Mouse (Mus musculus): ENCODE results near the gene Phox2a. TPM values are rescaled to one million over a fixed set of nuclear protein-coding genes. Genes with fewer than 3 reads are reported as not detected.

Phox2a gene
- polyA plus RNA-seq, 1 experiment from 2014 or later = not detected

- H3K9me3 ChIP-seq (replicated peaks) = no peaks in the 10 kb centered on the region
- no peaks in the 10 kb centered on the region for H3K36me3 ChIP-seq
- H3K27ac ChIP-seq = no peak overlapping the region
- H3K4me3 ChIP-seq (replicated peaks) = no peak overlapping the region
- H3K9ac ChIP-seq = no peak overlapping the region
- H3K27me3 ChIP-seq = no peaks in the 10 kb centered on the region
- WGBS (ENCODE audit: insufficient replicate concordance) = 77% methylated on average over 1 of the region's 1 CpGs
- no peak overlapping the region for H3K4me2 ChIP-seq
- no peaks in the 10 kb centered on the region for H3K4me1 ChIP-seq (replicated peaks)
- ATAC-seq (ENCODE audit: low read depth) = no peak
- DNase-seq = no peak
Measured at GRCm38 (mm10) chr7:101847934-101848333, 29.8 kb downstream of the Phox2a start.

- DNase-seq = no peak
- no peaks in the 10 kb centered on the region for H3K9me3 ChIP-seq (replicated peaks)
- 54% methylated on average over 6 of the region's 6 CpGs for WGBS (ENCODE audit: insufficient replicate concordance)
- H3K4me1 ChIP-seq (replicated peaks) = no peaks in the 10 kb centered on the region
- H3K9ac ChIP-seq = no peak overlapping the region
- ATAC-seq (ENCODE audit: low read depth) = no peak
- H3K36me3 ChIP-seq = no peaks in the 10 kb centered on the region
- H3K4me2 ChIP-seq = no peak overlapping the region
- H3K27me3 ChIP-seq = no peaks in the 10 kb centered on the region
- no peak overlapping the region for H3K27ac ChIP-seq
- no peak overlapping the region for H3K4me3 ChIP-seq (replicated peaks)
Measured at GRCm38 (mm10) chr7:101851689-101852088, 33.6 kb downstream of the Phox2a start.

GRCm38 (mm10) chr7:101852846-101853245, 34.7 kb downstream of the Phox2a start:
- 68% methylated on average over 6 of the region's 6 CpGs for WGBS (ENCODE audit: insufficient replicate concordance)

GRCm38 (mm10) chr7:101853816-101854215, 35.7 kb downstream of the Phox2a start:
- H3K36me3 ChIP-seq = no peaks in the 10 kb centered on the region
- no peak for DNase-seq
- H3K4me2 ChIP-seq = no peak overlapping the region
- H3K27me3 ChIP-seq = no peaks in the 10 kb centered on the region
- H3K9ac ChIP-seq = no peak overlapping the region
- no peak for ATAC-seq (ENCODE audit: low read depth)
- 37% methylated on average over 2 of the region's 2 CpGs for WGBS (ENCODE audit: insufficient replicate concordance)
- H3K27ac ChIP-seq = no peak overlapping the region
- H3K4me1 ChIP-seq (replicated peaks) = no peaks in the 10 kb centered on the region
- no peaks in the 10 kb centered on the region for H3K9me3 ChIP-seq (replicated peaks)
- H3K4me3 ChIP-seq (replicated peaks) = no peak overlapping the region

More at GRCm38 (mm10) chr7:101852846-101853245, 34.7 kb downstream of the Phox2a start:
- H3K4me3 ChIP-seq (replicated peaks) = no peak overlapping the region
- DNase-seq = no peak
- no peaks in the 10 kb centered on the region for H3K9me3 ChIP-seq (replicated peaks)
- H3K4me2 ChIP-seq = no peak overlapping the region
- H3K4me1 ChIP-seq (replicated peaks) = no peaks in the 10 kb centered on the region
- no peaks in the 10 kb centered on the region for H3K36me3 ChIP-seq
- H3K27me3 ChIP-seq = no peaks in the 10 kb centered on the region
- H3K9ac ChIP-seq = no peak overlapping the region
- ATAC-seq (ENCODE audit: low read depth) = no peak
- no peak overlapping the region for H3K27ac ChIP-seq

- Histone ChIP-seq H3K4me3 (replicated peaks) (no peak within 1 kb of the TSS), H3K9me3 (replicated peaks) (no peaks in the 10 kb centered on the region), H3K36me3 (no peaks in the 10 kb centered on the region), H3K9ac (no peak within 1 kb of the TSS), H3K4me1 (replicated peaks) (no peaks in the 10 kb centered on the region), H3K4me2 (no peak within 1 kb of the TSS), H3K27me3 (no peaks in the 10 kb centered on the region), H3K27ac (no peak within 1 kb of the TSS)
- DNase-seq (no peak), ATAC-seq (ENCODE audit: low read depth) (no peak)
- WGBS (ENCODE audit: insufficient replicate concordance) = 71% methylated on average over 4 of the region's 4 CpGs
Measured at GRCm38 (mm10) chr7:101857094-101857493, 39.0 kb downstream of the Phox2a start, which contains the start of gene Folr2. Folr2 (minus strand) TSS chr7:101857194.

- no peak overlapping the region for H3K27ac ChIP-seq
- H3K9me3 ChIP-seq (replicated peaks) = no peaks in the 10 kb centered on the region
- no peaks in the 10 kb centered on the region for H3K27me3 ChIP-seq
- 55% methylated on average over 9 of the region's 9 CpGs for WGBS (ENCODE audit: insufficient replicate concordance)
- no peak overlapping the region for H3K4me2 ChIP-seq
- no peaks in the 10 kb centered on the region for H3K4me1 ChIP-seq (replicated peaks)
- H3K4me3 ChIP-seq (replicated peaks) = no peak overlapping the region
- H3K36me3 ChIP-seq = no peaks in the 10 kb centered on the region
- H3K9ac ChIP-seq = no peak overlapping the region
- ATAC-seq (ENCODE audit: low read depth) = no peak
- DNase-seq = no peak
Measured at GRCm38 (mm10) chr7:101858362-101858761, 40.2 kb downstream of the Phox2a start.

GRCm38 (mm10) chr7:101860978-101861377, 42.9 kb downstream of the Phox2a start:
- Histone ChIP-seq H3K4me2 (no peak overlapping the region), H3K27me3 (no peaks in the 10 kb centered on the region), H3K4me3 (replicated peaks) (no peak overlapping the region), H3K9ac (no peak overlapping the region), H3K9me3 (replicated peaks) (no peaks in the 10 kb centered on the region), H3K27ac (no peak overlapping the region), H3K36me3 (no peaks in the 10 kb centered on the region), H3K4me1 (replicated peaks) (no peaks in the 10 kb centered on the region)
- ATAC-seq (ENCODE audit: low read depth) (no peak), DNase-seq (no peak)

GRCm38 (mm10) chr7:101862291-101862690, 44.2 kb downstream of the Phox2a start:
- no peak overlapping the region for H3K4me3 ChIP-seq (replicated peaks)
- H3K9ac ChIP-seq = no peak overlapping the region
- no peaks in the 10 kb centered on the region for H3K9me3 ChIP-seq (replicated peaks)
- no peak for DNase-seq
- no peak for ATAC-seq (ENCODE audit: low read depth)
- no peaks in the 10 kb centered on the region for H3K27me3 ChIP-seq
- no peaks in the 10 kb centered on the region for H3K36me3 ChIP-seq
- H3K4me1 ChIP-seq (replicated peaks) = no peaks in the 10 kb centered on the region
- WGBS (ENCODE audit: insufficient replicate concordance) = 57% methylated on average over 3 of the region's 3 CpGs
- H3K4me2 ChIP-seq = no peak overlapping the region
- no peak overlapping the region for H3K27ac ChIP-seq

GRCm38 (mm10) chr7:101863415-101863814, 45.3 kb downstream of the Phox2a start, which contains the start of gene Anapc15:
Anapc15 (plus strand) TSS chr7:101863715.
- H3K4me3 ChIP-seq (replicated peaks) = no peak within 1 kb of the TSS
- DNase-seq (no peak), ATAC-seq (ENCODE audit: low read depth) (no peak)
- no peaks in the 10 kb centered on the region for H3K9me3 ChIP-seq (replicated peaks)
- no peak within 1 kb of the TSS for H3K4me2 ChIP-seq
- H3K36me3 ChIP-seq = no peaks in the 10 kb centered on the region
- no peak within 1 kb of the TSS for H3K27ac ChIP-seq
- 38% methylated on average over 3 of the region's 3 CpGs for WGBS (ENCODE audit: insufficient replicate concordance)
- H3K4me1 ChIP-seq (replicated peaks) = no peaks in the 10 kb centered on the region
- no peaks in the 10 kb centered on the region for H3K27me3 ChIP-seq
- H3K9ac ChIP-seq = no peak within 1 kb of the TSS

GRCm38 (mm10) chr7:101866491-101867265, 48.6 kb downstream of the Phox2a start:
- Histone ChIP-seq H3K9me3 (replicated peaks) (no peaks in the 10 kb centered on the region), H3K27ac (no peak overlapping the region), H3K9ac (no peak overlapping the region), H3K4me2 (no peak overlapping the region), H3K27me3 (no peaks in the 10 kb centered on the region), H3K36me3 (no peaks in the 10 kb centered on the region), H3K4me1 (replicated peaks) (peaks cover 4% of the 10 kb centered on the region; the same call in 1 of the 2 replicates), H3K4me3 (replicated peaks) (no peak overlapping the region)
- DNase-seq (no peak), ATAC-seq (ENCODE audit: low read depth) (no peak)
- WGBS (ENCODE audit: insufficient replicate concordance) = 67% methylated on average over 11 of the region's 11 CpGs

GRCm38 (mm10) chr7:101867482-101867881, 49.4 kb downstream of the Phox2a start:
- H3K4me2 ChIP-seq = no peak overlapping the region
- DNase-seq (no peak), ATAC-seq (ENCODE audit: low read depth) (no peak)
- 81% methylated on average over 4 of the region's 4 CpGs for WGBS (ENCODE audit: insufficient replicate concordance)
- H3K4me1 ChIP-seq (replicated peaks) = peaks cover 4% of the 10 kb centered on the region; the same call in 1 of the 2 replicates
- H3K4me3 ChIP-seq (replicated peaks) = no peak overlapping the region
- H3K27me3 ChIP-seq = no peaks in the 10 kb centered on the region
- H3K27ac ChIP-seq = no peak overlapping the region
- no peaks in the 10 kb centered on the region for H3K36me3 ChIP-seq
- H3K9ac ChIP-seq = no peak overlapping the region
- H3K9me3 ChIP-seq (replicated peaks) = no peaks in the 10 kb centered on the region

Measured in liver, embryonic 13.5 days (tissue).